In genomic region chr16:89817861-89818630, GRCm38 (mm10) we compare ENCODE assay signal across 8 mouse cellular contexts.
A peak's percentile ranks its signal among the peaks of the same experiment; 100 is the strongest.
DNase-seq lines count a peak whose midpoint lies in the region; ATAC-seq and TF ChIP-seq lines count a peak whose summit lies in the region.

No protein-coding gene starts in this region.

- peak overlapping the region; percentile 36 for H3K4me3 ChIP-seq in lung, postnatal 0 days (ENCODE audit: low read depth, low read length)
- peak overlapping the region; percentile 13; the same call in 1 of the 2 replicates for H3K4me3 ChIP-seq in embryonic fibroblast, embryonic 13.5 days (ENCODE audit: insufficient read depth, low read length)
- H3K4me3 ChIP-seq in intestine, embryonic 15.5 days (replicated peaks), result peak overlapping the region; percentile 31
- H3K4me3 ChIP-seq in midbrain, embryonic 15.5 days, result peak overlapping the region; percentile 30

- H3K9me3 ChIP-seq in lung, postnatal 0 days (ENCODE audit: low read length), result no peaks in the 10 kb centered on the region
- H3K9me3 ChIP-seq in intestine, embryonic 15.5 days, result no peaks in the 10 kb centered on the region
- no peaks in the 10 kb centered on the region for H3K9me3 ChIP-seq in midbrain, embryonic 15.5 days

- DNase-seq in lung, postnatal 0 days (ENCODE audit: low spot score), result no peak
- no peak for DNase-seq in lung, postnatal 4 days
- no peak for DNase-seq in natural killer cell, adult 2 months (ENCODE audit: low spot score in 2 of 2)
- DNase-seq in spleen, postnatal 14 days (ENCODE audit: low spot score in 2 of 2), result no peak

- H3K9ac ChIP-seq in lung, postnatal 0 days (replicated peaks; ENCODE audit: low read depth), result 0 out of 2 replicates have a peak overlapping the region, but pooled peaks have one; percentile 10
- peak overlapping the region; percentile 47 for H3K9ac ChIP-seq in intestine, embryonic 15.5 days
- H3K9ac ChIP-seq in midbrain, embryonic 15.5 days, result peak overlapping the region; percentile 29; the same call in 1 of the 2 replicates

- no peak for TF ChIP-seq CTCF in lung, postnatal 0 days (IDR thresholded peaks at IDR 0.05)
- no peak for TF ChIP-seq CTCF in embryonic fibroblast, embryonic 13.5 days (IDR thresholded peaks at IDR 0.05; ENCODE audit: borderline replicate concordance, insufficient read depth, low read length)

- WGBS in lung, postnatal 0 days, result 3% methylated on average over 38 of the region's 38 CpGs
- WGBS in intestine, embryonic 15.5 days, result 7% methylated on average over 38 of the region's 38 CpGs
- WGBS in midbrain, embryonic 15.5 days, result 4% methylated on average over 38 of the region's 38 CpGs

- peak overlapping the region; percentile 56 for H3K4me2 ChIP-seq in lung, postnatal 0 days (replicated peaks; ENCODE audit: low read depth, low read length)
- H3K4me2 ChIP-seq in intestine, embryonic 15.5 days (replicated peaks), result peak overlapping the region; percentile 79
- H3K4me2 ChIP-seq in midbrain, embryonic 15.5 days, result peak overlapping the region; percentile 64

- no peak for TF ChIP-seq POLR2A in embryonic fibroblast, embryonic 13.5 days (IDR thresholded peaks at IDR 0.05; ENCODE audit: low read depth, low read length)

- no peak for TF ChIP-seq EP300 in lung, postnatal 0 days (IDR thresholded peaks at IDR 0.05)

- no peak for ATAC-seq in lung, postnatal 0 days
- peak; percentile 75 for ATAC-seq in intestine, embryonic 15.5 days
- peak; percentile 35; the same call in 1 of the 2 replicates for ATAC-seq in midbrain, embryonic 15.5 days (replicated peaks)
- ATAC-seq in monocyte, adult 5-6 weeks (replicated peaks; ENCODE audit: insufficient number of reproducible peaks, low FRiP score, low TSS enrichment, poor library complexity, severe bottlenecking), result no peak

- H3K27me3 ChIP-seq in lung, postnatal 0 days (replicated peaks; ENCODE audit: insufficient read depth, low read length), result peaks cover 5% of the 10 kb centered on the region; the same call in 1 of the 2 replicates
- no peaks in the 10 kb centered on the region for H3K27me3 ChIP-seq in intestine, embryonic 15.5 days (replicated peaks)
- peaks cover 10% of the 10 kb centered on the region; the same call in 1 of the 2 replicates for H3K27me3 ChIP-seq in midbrain, embryonic 15.5 days (replicated peaks)

- H3K27ac ChIP-seq in lung, postnatal 0 days (ENCODE audit: low read length), result 0 out of 2 replicates have a peak overlapping the region, but pooled peaks have one; percentile 9
- no peak overlapping the region for H3K27ac ChIP-seq in embryonic fibroblast, embryonic 13.5 days (ENCODE audit: insufficient read depth, low read length)
- no peak overlapping the region for H3K27ac ChIP-seq in intestine, embryonic 15.5 days
- no peak overlapping the region for H3K27ac ChIP-seq in midbrain, embryonic 15.5 days

- peaks cover 8% of the 10 kb centered on the region for H3K4me1 ChIP-seq in lung, postnatal 0 days (ENCODE audit: insufficient read depth, low read depth, low read length)
- H3K4me1 ChIP-seq in embryonic fibroblast, embryonic 13.5 days (ENCODE audit: control insufficient read depth, insufficient read depth, low read length), result no peaks in the 10 kb centered on the region
- 0 out of 2 replicates have a peak, but pooled peaks cover 7% of the 10 kb centered on the region for H3K4me1 ChIP-seq in intestine, embryonic 15.5 days (replicated peaks)
- H3K4me1 ChIP-seq in midbrain, embryonic 15.5 days, result peaks cover 34% of the 10 kb centered on the region

- H3K36me3 ChIP-seq in lung, postnatal 0 days (ENCODE audit: insufficient read depth, low read length), result no peaks in the 10 kb centered on the region
- no peaks in the 10 kb centered on the region for H3K36me3 ChIP-seq in intestine, embryonic 15.5 days
- H3K36me3 ChIP-seq in midbrain, embryonic 15.5 days (replicated peaks), result no peaks in the 10 kb centered on the region

Comparison
In these comparisons a context has a peak if more than half of its experiments do, and no peak if none do; other contexts are left out.
1. ATAC-seq: peak in intestine, embryonic 15.5 days (single experiment) and midbrain, embryonic 15.5 days (single experiment); none in lung, postnatal 0 days (single experiment) and monocyte, adult 5-6 weeks (single experiment).
2. Peak in every context shown above with its lines, with median percentiles within 50 percentile points of each other: H3K4me2 ChIP-seq, H3K4me3 ChIP-seq and H3K9ac ChIP-seq.